Mouse (Mus musculus) embryonic fibroblast, embryonic 13.5 days (primary cell): ENCODE measurements around the gene Tbx20. TPM values are rescaled to one million over a fixed set of nuclear protein-coding genes. Genes with fewer than 3 reads are reported as not detected.
A peak's percentile ranks its signal among the peaks of the same experiment; 100 is the strongest.

Experiments used
- H3K27ac ChIP-seq: 2 replicates; pipeline ENCODE4 v1.5.1; 2012; ENCODE audit warnings: low read length, control low read depth, inconsistent platforms; ENCODE audit not compliant: insufficient read depth
- H3K4me1 ChIP-seq: 2 replicates; pipeline ENCODE4 v1.6.1; 2011; ENCODE audit warnings: low read length; ENCODE audit not compliant: control insufficient read depth, insufficient read depth
- H3K4me3 ChIP-seq: 2 replicates; pipeline ENCODE4 v1.5.1; 2011; ENCODE audit warnings: mild to moderate bottlenecking, control low read depth, low read length; ENCODE audit not compliant: insufficient read depth
- CTCF ChIP-seq: IDR thresholded peaks from 2 replicates; pipeline ENCODE4 v1.5.1; 2011; ENCODE audit warnings: mild to moderate bottlenecking, control low read depth, low read length, moderate library complexity, borderline replicate concordance; ENCODE audit not compliant: insufficient read depth
- POLR2A ChIP-seq: IDR thresholded peaks from 2 replicates; pipeline ENCODE4 v1.6.1; 2011; ENCODE audit warnings: low read depth, mild to moderate bottlenecking, control low read depth, low read length, moderate library complexity
- polyA plus RNA-seq: library from polyadenylated mRNA; stranded (reverse); fragments of >200 nt; gene quantifications from 2 replicates; pipeline ENCODE4 v1.2.4, GENCODE M21; 2011; ENCODE audit warnings: low read depth; ENCODE audit not compliant: missing spikeins, insufficient read length

Tbx20 gene
- polyA plus RNA-seq, 1 experiment = 0.39 TPM

GRCm38 (mm10) chr9:24777961-24778360 lies 3.9 kb upstream of the Tbx20 start:
- no peak overlapping the region for H3K27ac ChIP-seq
- H3K4me3 ChIP-seq = no peak overlapping the region
- no peaks in the 10 kb centered on the region for H3K4me1 ChIP-seq
- no peak for TF ChIP-seq POLR2A
- no peak for TF ChIP-seq CTCF

- no peak overlapping the region for H3K27ac ChIP-seq
- no peak for TF ChIP-seq POLR2A
- H3K4me3 ChIP-seq = no peak overlapping the region
- no peaks in the 10 kb centered on the region for H3K4me1 ChIP-seq
Measured at GRCm38 (mm10) chr9:24777176-24777895, 3.2 kb upstream of the Tbx20 start.

GRCm38 (mm10) chr9:24776487-24776886 lies 2.4 kb upstream of the Tbx20 start:
- Histone ChIP-seq H3K4me3 (no peak overlapping the region), H3K27ac (no peak overlapping the region)
- TF ChIP-seq POLR2A = no peak
- no peak for TF ChIP-seq CTCF

GRCm38 (mm10) chr9:24775567-24775966 lies 1.5 kb upstream of the Tbx20 start:
- no peak for TF ChIP-seq CTCF
- no peak for TF ChIP-seq POLR2A
- no peaks in the 10 kb centered on the region for H3K4me1 ChIP-seq
- H3K27ac ChIP-seq = no peak overlapping the region
- no peak overlapping the region for H3K4me3 ChIP-seq

More at GRCm38 (mm10) chr9:24776487-24776886, 2.4 kb upstream of the Tbx20 start:
- no peaks in the 10 kb centered on the region for H3K4me1 ChIP-seq

- Histone ChIP-seq H3K27ac (no peak overlapping the region), H3K4me1 (no peaks in the 10 kb centered on the region), H3K4me3 (no peak overlapping the region)
- no peak for TF ChIP-seq POLR2A
- TF ChIP-seq CTCF = no peak
Measured at GRCm38 (mm10) chr9:24775001-24775400, 898 bp upstream of the Tbx20 start.

GRCm38 (mm10) chr9:24773669-24774068 lies 434 bp downstream of the Tbx20 start:
- H3K4me3 ChIP-seq = peak overlapping the region; percentile 25; the same call in 1 of the 2 replicates
- no peak overlapping the region for H3K27ac ChIP-seq
- TF ChIP-seq POLR2A = no peak
- TF ChIP-seq CTCF = no peak
- H3K4me1 ChIP-seq = no peaks in the 10 kb centered on the region

GRCm38 (mm10) chr9:24773171-24773570 lies 932 bp downstream of the Tbx20 start:
- Histone ChIP-seq H3K27ac (no peak overlapping the region), H3K4me1 (no peaks in the 10 kb centered on the region), H3K4me3 (no peak overlapping the region)
- TF ChIP-seq POLR2A (no peak), CTCF (no peak)

GRCm38 (mm10) chr9:24772431-24773120 lies 1.5 kb downstream of the Tbx20 start:
- H3K4me3 ChIP-seq = no peak overlapping the region; the same call in 1 of the 2 replicates
- no peak overlapping the region for H3K27ac ChIP-seq
- TF ChIP-seq POLR2A = no peak
- no peak for TF ChIP-seq CTCF
- H3K4me1 ChIP-seq = no peaks in the 10 kb centered on the region

- Histone ChIP-seq H3K4me3 (no peak overlapping the region), H3K4me1 (no peaks in the 10 kb centered on the region), H3K27ac (no peak overlapping the region)
- TF ChIP-seq CTCF (no peak), POLR2A (no peak)
Measured at GRCm38 (mm10) chr9:24771713-24772112, 2.4 kb downstream of the Tbx20 start.

GRCm38 (mm10) chr9:24770941-24771405 lies 3.1 kb downstream of the Tbx20 start:
- no peaks in the 10 kb centered on the region for H3K4me1 ChIP-seq
- H3K27ac ChIP-seq = no peak overlapping the region
- H3K4me3 ChIP-seq = no peak overlapping the region
- TF ChIP-seq POLR2A (no peak), CTCF (no peak)
